Mouse (Mus musculus) heart, adult 2 months (tissue): Measurements from ENCODE around the gene Wrb.

Experiments
- CTCF ChIP-seq: fragments of 200-600 bp; IDR thresholded peaks from 2 replicates; pipeline ENCODE4 v1.8.1; 2022; ENCODE audit warnings: antibody characterized with exemption, mild to moderate bottlenecking, moderate library complexity
- EP300 ChIP-seq: fragments of 200-500 bp; IDR thresholded peaks from 2 replicates; pipeline ENCODE4 v1.6.1; 2011; ENCODE audit warnings: low read depth, low read length, control low read depth; ENCODE audit not compliant: insufficient read depth

DNA sequence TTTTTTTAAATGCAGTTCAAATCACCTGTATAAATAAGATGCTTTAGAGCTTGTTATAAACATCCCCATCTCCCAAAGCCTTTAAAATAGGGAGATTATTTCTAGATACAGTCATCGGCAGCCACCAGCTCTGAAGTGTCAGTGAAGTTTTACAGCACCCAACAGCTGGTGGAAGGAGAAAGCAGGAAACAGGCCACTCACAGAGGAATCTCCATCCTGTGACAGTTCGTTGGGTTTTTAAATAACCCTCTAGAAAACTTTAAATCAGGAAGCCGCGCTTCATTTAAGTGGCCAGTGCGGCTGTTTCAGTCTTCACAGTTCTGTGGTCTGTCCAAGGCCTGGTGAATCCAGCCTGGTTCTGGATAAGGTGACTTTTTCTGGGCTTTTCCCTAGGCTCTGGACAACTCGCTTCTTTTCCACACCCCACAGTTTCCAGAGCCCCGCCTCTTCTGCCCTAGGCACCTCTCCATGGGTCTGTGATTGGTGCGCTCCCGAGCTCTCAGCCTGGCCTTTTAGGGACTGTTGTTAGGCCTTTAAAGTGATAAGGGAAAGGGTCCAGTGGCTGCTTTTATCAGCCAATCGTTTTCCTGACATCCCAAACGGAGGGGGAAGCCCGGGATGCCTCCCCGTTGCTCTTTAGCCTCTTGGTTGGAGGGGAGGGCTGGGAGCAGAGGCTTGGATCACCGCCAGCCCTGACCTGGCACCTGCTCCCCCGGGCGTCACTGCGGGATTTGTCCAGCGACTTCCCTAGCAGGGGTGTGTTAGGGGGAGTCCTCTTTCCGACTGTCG, 54.9 kb downstream of the Wrb start, which contains the start of gene Sh3bgr:
- TF ChIP-seq EP300, result 0 out of 2 replicates have a peak, but pooled peaks have one; percentile 38
- TF ChIP-seq CTCF, result no peak
